Mouse (Mus musculus) bone marrow macrophage, adult 2 months (primary cell): ENCODE results near the gene 2700097O09Rik. TPM values are rescaled to one million over a fixed set of nuclear protein-coding genes. Genes with fewer than 3 reads are reported as not detected.

Source experiments
- H3K27ac ChIP-seq: 2 replicates; pipeline ENCODE4 v1.5.1; 2012; ENCODE audit warnings: low read depth, low read length; ENCODE audit not compliant: insufficient read depth
- H3K4me1 ChIP-seq: 2 replicates; pipeline ENCODE4 v1.6.1; 2012; ENCODE audit warnings: low read length; ENCODE audit not compliant: control insufficient read depth, insufficient read depth
- H3K4me3 ChIP-seq: 2 replicates; pipeline ENCODE4 v1.5.1; 2012; ENCODE audit warnings: mild to moderate bottlenecking, low read length, moderate library complexity; ENCODE audit not compliant: insufficient read depth
- CTCF ChIP-seq: IDR thresholded peaks from 2 replicates; pipeline ENCODE4 v1.5.1; 2012; ENCODE audit warnings: low read depth, mild to moderate bottlenecking, low read length, moderate library complexity
- POLR2A ChIP-seq: IDR thresholded peaks from 2 replicates; pipeline ENCODE4 v1.6.1; 2012; ENCODE audit warnings: mild to moderate bottlenecking, low read depth, low read length, borderline replicate concordance
- polyA plus RNA-seq: library from polyadenylated mRNA; stranded (reverse); fragments of >200 nt; gene quantifications from 2 replicates; pipeline ENCODE4 v1.2.4, GENCODE M21; 2012; ENCODE audit not compliant: missing spikeins, insufficient read depth, insufficient read length

2700097O09Rik gene
- polyA plus RNA-seq, 1 experiment, result 9.7 TPM

DNA sequence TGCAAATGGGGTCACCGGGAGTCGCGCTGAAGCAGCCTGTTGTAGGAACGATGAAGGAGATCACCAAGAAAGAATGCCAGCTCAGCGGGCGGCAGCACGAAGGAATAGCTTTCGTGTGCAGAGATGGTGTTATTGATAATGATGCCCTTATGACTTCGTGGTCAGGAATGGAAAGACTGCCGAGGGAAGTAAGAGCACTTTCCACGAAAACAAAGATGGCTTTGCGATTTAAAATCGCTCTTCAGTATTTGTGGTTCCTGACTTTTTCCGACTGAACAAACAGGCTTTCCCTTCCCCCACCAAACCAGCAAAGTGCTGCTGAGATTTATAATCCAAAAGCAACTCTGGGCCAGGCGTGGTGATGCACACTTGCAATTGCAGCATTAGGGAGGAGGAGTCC is 38.9 kb downstream of the 2700097O09Rik start:
- TF ChIP-seq POLR2A (no peak), CTCF (no peak)
- Histone ChIP-seq H3K27ac (no peak overlapping the region), H3K4me1 (no peaks in the 10 kb centered on the region), H3K4me3 (no peak overlapping the region)

DNA sequence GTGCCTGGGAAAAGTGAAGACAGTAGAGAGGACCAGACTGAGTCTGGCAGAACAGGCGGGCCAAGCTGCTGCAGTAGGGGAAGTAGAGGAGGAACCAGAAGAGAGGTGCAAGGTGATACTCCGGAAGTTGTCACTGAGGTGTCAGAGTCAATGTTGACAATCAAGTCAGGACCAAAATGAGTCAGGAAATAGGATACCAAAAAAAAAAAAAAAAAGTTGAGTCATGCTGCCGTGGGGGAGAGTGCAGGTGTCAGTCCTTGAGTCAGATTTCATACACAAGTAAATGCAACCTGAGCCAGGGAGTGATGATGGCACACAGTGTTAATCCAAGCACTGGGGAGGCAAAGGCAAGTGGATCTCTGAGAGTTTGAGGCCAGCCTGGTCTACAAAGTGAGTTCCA is 52.8 kb downstream of the 2700097O09Rik start:
- Histone ChIP-seq H3K4me1 (0 out of 2 replicates have a peak, but pooled peaks cover 3% of the 10 kb centered on the region), H3K27ac (no peak overlapping the region), H3K4me3 (no peak overlapping the region)
- no peak for TF ChIP-seq CTCF
- no peak for TF ChIP-seq POLR2A

DNA sequence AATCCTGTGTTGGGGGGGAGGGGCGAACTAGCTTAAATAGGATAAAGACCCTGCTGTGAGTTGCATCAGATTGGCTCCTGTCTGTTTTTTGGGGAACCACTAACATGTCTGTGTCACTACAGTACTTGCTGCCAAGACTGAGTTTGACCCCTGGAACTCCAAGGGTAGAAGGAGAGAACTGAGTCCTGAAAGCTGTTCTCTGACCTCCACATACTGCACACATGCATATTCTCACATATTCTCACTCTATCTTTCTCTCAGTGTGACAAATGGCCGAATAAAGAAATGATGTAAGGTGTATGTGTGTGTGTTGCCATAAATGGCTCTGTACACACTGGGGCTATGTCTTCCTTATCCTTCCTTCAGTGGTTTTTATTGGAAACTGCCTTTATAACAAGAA is 56.6 kb downstream of the 2700097O09Rik start:
- H3K4me1 ChIP-seq, result peaks cover 16% of the 10 kb centered on the region
- no peak overlapping the region for H3K27ac ChIP-seq
- TF ChIP-seq POLR2A (no peak), CTCF (no peak)
- H3K4me3 ChIP-seq, result no peak overlapping the region

DNA sequence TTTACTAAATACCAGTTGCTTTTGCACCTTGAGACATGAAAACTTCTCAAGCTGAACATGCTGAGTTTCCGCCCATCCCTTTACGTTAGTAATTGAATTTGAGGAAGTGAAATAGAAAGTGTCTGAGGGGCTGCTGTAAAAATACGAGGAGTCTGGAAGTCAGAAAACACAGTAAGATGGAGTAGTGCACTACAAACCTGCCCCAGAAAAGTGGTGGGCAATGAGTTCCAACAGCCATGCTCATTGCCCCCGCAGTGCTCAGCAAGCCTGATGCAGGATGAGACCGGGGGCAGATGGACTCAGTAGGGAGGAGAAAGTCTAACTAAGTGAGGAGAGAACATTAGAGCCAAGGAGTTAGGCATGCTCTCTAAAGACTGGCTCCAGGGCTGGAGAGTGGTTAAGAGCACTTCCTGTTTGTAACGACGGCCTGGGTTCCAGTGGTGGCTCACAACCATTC is 60.5 kb downstream of the 2700097O09Rik start:
- TF ChIP-seq CTCF, result no peak
- TF ChIP-seq POLR2A, result no peak
- peak overlapping the region; percentile 48 for H3K4me3 ChIP-seq
- H3K27ac ChIP-seq, result peak overlapping the region; percentile 90
- H3K4me1 ChIP-seq, result peaks cover 25% of the 10 kb centered on the region

DNA sequence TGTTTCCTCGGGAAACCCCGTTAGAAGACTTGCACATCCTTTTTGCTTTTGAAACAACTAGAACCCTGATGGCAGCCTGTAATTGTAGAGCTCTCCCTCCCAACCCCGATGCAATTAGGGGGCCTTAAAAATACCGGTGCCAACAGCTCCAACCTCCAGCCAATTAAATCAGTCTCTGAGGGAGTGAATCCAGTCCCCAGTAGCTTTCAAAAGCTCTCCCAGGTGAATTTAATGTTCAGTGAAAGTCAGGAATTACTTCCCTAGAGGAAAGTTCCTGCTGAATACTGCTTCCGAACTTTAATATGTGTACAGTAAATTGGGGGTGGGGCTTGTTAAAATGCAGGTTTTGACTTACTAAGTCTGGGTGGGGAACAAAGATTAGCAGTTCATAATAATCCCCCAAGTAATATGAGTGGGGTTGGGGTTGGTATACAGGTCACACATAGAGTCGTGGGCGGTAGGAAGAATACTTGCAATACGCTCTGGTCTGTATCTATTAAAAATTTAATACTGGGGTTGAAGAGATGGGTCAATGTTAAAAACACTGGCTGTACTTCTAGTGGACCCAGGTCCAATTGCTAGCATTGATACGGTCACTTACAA is 62.7 kb downstream of the 2700097O09Rik start:
- TF ChIP-seq CTCF (no peak), POLR2A (no peak)
- Histone ChIP-seq H3K27ac (no peak overlapping the region), H3K4me3 (no peak overlapping the region), H3K4me1 (peaks cover 22% of the 10 kb centered on the region)

DNA sequence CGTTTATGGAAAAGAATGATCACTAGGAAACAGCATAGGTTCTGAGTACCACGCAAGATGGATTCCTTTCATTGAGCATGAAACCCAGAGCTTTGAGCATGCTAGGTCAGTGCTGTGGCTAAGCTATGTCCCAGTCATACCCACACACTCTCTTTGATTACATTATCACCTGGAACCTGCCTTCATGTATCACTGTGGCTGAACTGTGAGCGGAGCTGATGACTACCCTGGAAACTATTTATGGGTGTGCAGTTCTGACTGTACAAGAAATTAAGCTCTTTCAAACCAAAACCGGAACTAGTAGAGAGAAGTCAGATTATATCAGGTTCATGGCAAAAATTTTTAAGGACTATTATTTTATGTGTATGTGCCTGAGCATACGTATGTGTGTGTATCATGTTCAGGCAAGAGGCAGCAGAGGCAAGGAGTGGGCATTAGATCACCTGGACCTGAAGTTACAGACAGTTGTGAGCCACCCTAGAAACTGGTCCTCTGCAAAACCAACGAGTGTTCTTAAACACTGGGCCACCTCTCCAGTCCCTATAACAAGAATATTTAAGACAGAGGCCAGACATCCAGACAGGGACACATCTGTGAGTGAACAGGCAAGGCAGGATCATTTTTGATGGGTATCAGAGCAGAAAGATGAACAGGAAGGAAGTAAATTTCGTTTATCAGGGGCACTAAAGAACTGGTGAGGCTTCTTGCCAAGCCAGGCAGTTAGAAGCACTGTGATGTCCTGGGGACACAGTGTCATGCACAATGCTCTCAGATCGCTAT is 63.4 kb downstream of the 2700097O09Rik start:
- no peak overlapping the region for H3K27ac ChIP-seq
- H3K4me1 ChIP-seq, result peaks cover 22% of the 10 kb centered on the region
- H3K4me3 ChIP-seq, result no peak overlapping the region
- TF ChIP-seq CTCF, result no peak
- no peak for TF ChIP-seq POLR2A

DNA sequence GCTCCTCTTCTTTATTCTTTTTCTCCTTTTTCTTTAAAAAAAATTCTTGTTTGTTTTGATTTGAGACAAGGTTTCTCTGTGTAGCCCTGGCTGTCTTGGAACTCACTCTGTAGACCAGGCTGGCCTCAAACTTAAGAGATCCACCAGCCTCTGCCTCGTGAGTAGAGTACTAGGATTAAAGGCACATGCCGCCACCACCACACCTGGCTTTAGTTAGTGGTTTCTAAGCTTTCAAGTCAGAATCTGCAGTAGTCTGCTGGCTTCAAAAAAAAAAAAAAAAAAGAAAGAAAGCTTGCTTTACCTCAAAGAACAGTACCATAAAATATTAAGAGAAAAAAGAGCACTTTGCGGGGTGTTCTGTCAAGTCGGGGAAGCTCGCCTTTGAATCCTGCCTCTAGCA is 64.5 kb downstream of the 2700097O09Rik start:
- no peak for TF ChIP-seq CTCF
- no peak for TF ChIP-seq POLR2A
- peaks cover 20% of the 10 kb centered on the region for H3K4me1 ChIP-seq
- H3K4me3 ChIP-seq, result no peak overlapping the region
- H3K27ac ChIP-seq, result no peak overlapping the region

DNA sequence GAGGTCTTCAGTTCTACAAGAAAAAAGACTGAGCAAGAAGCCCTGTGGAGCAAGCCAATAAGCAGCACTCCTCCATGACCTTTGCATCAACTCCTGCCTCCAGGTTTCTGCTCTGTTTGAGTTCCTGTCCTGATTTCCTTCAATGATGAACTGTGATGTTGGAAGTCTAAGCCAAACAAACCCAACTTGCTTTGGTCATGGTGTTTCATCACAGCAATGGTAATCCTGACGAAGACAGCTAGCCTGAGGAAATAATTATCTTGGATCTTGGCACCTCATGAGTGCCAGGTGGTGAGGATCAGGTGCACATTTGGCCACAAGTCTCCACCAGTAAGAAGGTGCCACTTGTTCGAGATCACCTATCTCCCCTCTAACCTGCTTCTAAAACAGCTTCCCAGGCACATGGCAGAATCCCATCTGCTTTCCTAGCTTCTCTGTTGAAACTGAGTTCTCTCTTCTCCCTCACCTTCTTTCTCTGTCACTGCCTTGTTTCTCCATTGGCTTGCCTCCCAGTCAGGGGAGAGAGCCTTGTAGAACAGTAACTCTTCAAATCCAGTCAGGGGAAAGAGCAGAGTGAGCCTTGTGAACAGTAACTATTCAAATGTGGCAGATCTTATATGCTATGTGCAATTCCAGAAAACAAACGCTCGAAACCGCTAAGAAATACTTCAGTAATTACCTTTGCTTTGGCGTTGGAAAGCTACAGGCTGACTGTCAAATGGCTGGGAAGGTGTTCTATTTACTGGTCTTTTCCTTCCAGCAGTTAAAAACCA is 66.1 kb downstream of the 2700097O09Rik start, which contains the start of gene Baz1a:
Gene Baz1a (minus strand): TSS at position 723 of the 773 bp plus-strand sequence.
- TF ChIP-seq CTCF (no peak), POLR2A (no peak)
- Histone ChIP-seq H3K4me1 (peaks cover 11% of the 10 kb centered on the region), H3K27ac (no peak within 1 kb of the TSS), H3K4me3 (no peak within 1 kb of the TSS)

DNA sequence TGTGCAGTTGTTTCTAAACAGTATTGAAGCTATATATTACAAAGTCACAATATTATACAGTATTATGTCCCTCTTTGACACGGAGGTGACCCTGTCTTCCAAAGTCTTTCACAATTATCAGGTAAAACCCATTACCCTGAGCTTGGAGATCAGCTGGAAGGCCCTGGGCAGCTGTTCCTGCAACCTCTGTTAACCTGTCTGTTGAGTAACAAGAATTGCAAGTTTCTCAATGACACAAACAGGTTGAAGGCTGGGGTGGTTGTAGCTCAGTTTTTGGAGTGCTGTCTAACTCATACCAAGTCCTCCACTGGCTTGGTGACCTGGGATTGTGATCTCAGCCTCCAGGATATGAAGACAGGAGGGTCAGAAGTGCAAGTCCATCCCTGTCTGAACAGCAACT is 66.9 kb downstream of the 2700097O09Rik start:
- TF ChIP-seq POLR2A, result no peak
- no peak for TF ChIP-seq CTCF
- H3K4me1 ChIP-seq, result peaks cover 9% of the 10 kb centered on the region
- no peak overlapping the region for H3K4me3 ChIP-seq
- no peak overlapping the region for H3K27ac ChIP-seq

DNA sequence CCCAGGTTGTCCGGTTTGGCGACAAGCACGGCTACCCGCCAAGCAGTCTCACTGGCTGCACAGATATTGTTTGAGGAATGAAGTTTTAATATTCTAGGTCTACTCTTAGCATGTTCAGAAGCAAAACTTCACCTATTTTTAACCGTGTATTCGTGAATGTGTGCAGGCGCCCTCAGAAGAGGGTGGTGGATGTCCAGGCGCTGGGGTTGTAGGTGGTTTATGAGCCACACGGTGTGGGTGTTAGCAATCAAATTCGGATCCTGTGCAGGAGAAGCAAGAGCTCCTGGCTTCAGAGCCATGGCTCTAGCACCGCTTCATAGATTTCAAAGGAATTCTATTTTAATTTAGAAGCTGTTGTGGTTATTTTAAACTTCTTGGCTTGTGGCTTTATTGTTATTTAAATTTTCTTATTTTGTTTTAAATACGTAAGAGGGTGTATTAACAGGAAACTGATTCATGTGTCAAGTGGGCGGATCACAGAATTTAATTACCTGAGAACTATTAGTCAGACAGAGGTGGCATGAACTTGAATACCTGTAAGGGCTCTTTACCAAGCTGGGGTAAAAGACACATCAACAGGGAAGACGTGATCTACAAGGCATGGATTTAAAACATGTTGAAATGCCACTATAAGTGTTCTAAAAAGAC is 72.4 kb downstream of the 2700097O09Rik start:
- Histone ChIP-seq H3K27ac (no peak overlapping the region), H3K4me3 (no peak overlapping the region), H3K4me1 (no peaks in the 10 kb centered on the region)
- TF ChIP-seq POLR2A, result no peak
- TF ChIP-seq CTCF, result no peak
